Mouse (Mus musculus) forebrain, postnatal 0 days (tissue): ENCODE results near the gene Zcchc3. TPM values are rescaled to one million over a fixed set of nuclear protein-coding genes. Genes with fewer than 3 reads are reported as not detected.

Source experiments
- ATAC-seq: fragments of 200-750 bp; cut with Nextera tagmentation; 2 replicates; pipeline ENCODE4 v1.8.0; 2017; ENCODE audit warnings: mild to moderate bottlenecking, moderate library complexity
- DNase-seq: peaks from one replicate; pipeline ENCODE4 v3.0.0-alpha.2; 2015
- H3K27ac ChIP-seq: fragments of 300-500 bp; sonication (generic); 2 replicates; pipeline ENCODE4 v1.5.1; 2014; ENCODE audit warnings: low read depth, mild to moderate bottlenecking, antibody characterized with exemption, low read length, moderate library complexity, mixed read lengths
- H3K27me3 ChIP-seq: fragments of 300-500 bp; sonication (generic); 2 replicates; pipeline ENCODE4 v1.6.1; 2014; ENCODE audit warnings: mild to moderate bottlenecking, low read length, mixed read lengths; ENCODE audit not compliant: insufficient read depth
- H3K36me3 ChIP-seq: fragments of 300-500 bp; sonication (generic); 2 replicates; pipeline ENCODE4 v1.6.1; 2014; ENCODE audit warnings: mild to moderate bottlenecking, moderate library complexity; ENCODE audit not compliant: insufficient read depth
- H3K4me1 ChIP-seq: fragments of 300-500 bp; sonication (generic); 2 replicates; pipeline ENCODE4 v1.6.1; 2014; ENCODE audit warnings: antibody characterized with exemption; ENCODE audit not compliant: insufficient read depth
- H3K4me2 ChIP-seq: fragments of 300-500 bp; sonication (generic); 2 replicates; pipeline ENCODE4 v1.6.1; 2014; ENCODE audit warnings: low read depth, mild to moderate bottlenecking, moderate library complexity
- H3K4me3 ChIP-seq: fragments of 300-500 bp; sonication (generic); 2 replicates; pipeline ENCODE4 v1.5.1; 2014; ENCODE audit warnings: low read depth, low read length, mixed read lengths
- H3K9ac ChIP-seq: fragments of 300-500 bp; sonication (generic); 2 replicates; pipeline ENCODE4 v1.6.1; 2014; ENCODE audit warnings: mild to moderate bottlenecking
- H3K9me3 ChIP-seq: fragments of 300-500 bp; sonication (generic); 2 replicates; pipeline ENCODE4 v1.6.1; 2016; ENCODE audit warnings: low read length
- CTCF ChIP-seq: sonication (generic); IDR thresholded peaks from 2 replicates; pipeline ENCODE4 v1.5.1; 2016; ENCODE audit warnings: antibody characterized with exemption, control low read depth, low read depth
- WGBS: fragments of 180-500 bp; shearing (Covaris S2); extraction: QIAGEN DNeasy Blood & Tissue Kit; methylation state at CpG from one replicate; pipeline ENCODE4 v1.1.7; 2014; 5-methylcytosine and 5-hydroxymethylcytosine counted together
- polyA plus RNA-seq: library from polyadenylated mRNA; unstranded; fragments of >200 nt; fragmentation: Nextera tagmentation; extraction: Ambion mirVana; gene quantifications from 2 replicates; pipeline ENCODE4 v1.2.1, GENCODE M21; 2015
- total RNA-seq: library from RNA; depleted of rRNA; stranded (reverse); fragments of >200 nt; gene quantifications from 2 replicates; pipeline ENCODE4 v1.2.3, GENCODE M21; 2014

The Zcchc3 gene
- total and polyA plus RNA-seq, 2 experiments from 2014 or later, result 15.4 to 16.4 TPM

DNA sequence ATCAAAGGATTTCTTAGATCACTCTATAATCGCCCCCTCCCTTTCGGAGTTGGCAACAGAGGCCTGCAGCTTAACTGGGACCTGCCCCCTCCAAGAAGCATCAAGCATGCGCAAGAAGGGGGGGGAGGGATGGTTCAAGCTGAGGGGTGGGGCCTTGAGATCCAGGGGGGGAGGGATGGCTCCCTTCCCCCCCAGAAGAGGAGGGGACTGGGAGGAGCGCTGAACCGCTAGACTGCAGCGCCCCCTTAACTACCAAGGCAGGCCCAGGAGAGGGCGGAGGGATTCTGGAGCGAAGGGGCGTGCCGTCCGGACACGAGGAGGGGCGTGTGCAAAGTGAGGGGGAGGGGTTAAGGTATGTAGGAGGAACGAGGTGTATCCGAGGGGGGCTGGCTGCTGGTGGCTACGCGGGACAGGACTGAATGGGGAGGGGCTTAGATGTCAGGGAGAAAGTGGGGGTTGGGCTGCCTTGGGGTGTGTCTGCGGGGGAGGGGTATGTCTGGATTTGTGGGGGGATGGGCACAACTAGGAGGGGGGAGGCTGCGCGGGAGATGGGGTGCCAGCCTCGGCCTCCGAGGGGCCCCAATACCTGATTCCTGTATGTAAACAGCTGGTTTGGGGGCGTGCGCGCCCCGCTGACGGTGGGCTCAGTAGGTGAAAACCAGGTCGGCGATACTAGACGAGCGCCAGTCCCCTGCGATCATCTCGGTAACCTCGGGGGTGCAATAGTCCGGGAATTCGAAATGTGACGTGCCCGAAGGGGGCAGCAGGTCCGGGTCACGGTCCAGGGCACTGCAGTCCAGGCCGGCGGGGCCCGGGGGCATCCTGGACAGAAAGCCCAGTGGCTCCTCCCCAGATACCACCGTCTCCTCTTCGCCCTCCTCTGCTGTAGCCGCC lies 18.5 kb downstream of the Zcchc3 start:
- ATAC-seq (peak; percentile 55), DNase-seq (peak; percentile 96)
- H3K27ac ChIP-seq, result peak overlapping the region; percentile 100
- H3K27me3 ChIP-seq, result no peaks in the 10 kb centered on the region
- TF ChIP-seq CTCF, result peak; percentile 79
- peak overlapping the region; percentile 91 for H3K4me3 ChIP-seq
- peak overlapping the region; percentile 85 for H3K4me2 ChIP-seq
- peaks cover 9% of the 10 kb centered on the region; the same call in 1 of the 2 replicates for H3K4me1 ChIP-seq
- 4% methylated on average over 44 of the region's 46 CpGs for WGBS
- no peaks in the 10 kb centered on the region for H3K9me3 ChIP-seq
- H3K9ac ChIP-seq, result peak overlapping the region; percentile 97
- H3K36me3 ChIP-seq, result 0 out of 2 replicates have a peak, but pooled peaks cover 4% of the 10 kb centered on the region

GRCm38 (mm10) chr2:152395271-152395920 lies 19.4 kb downstream of the Zcchc3 start:
- Histone ChIP-seq H3K4me3 (peak overlapping the region; percentile 91), H3K4me1 (peaks cover 9% of the 10 kb centered on the region; the same call in 1 of the 2 replicates), H3K4me2 (peak overlapping the region; percentile 85), H3K36me3 (0 out of 2 replicates have a peak, but pooled peaks cover 4% of the 10 kb centered on the region), H3K27me3 (no peaks in the 10 kb centered on the region), H3K27ac (peak overlapping the region; percentile 100; the same call in 1 of the 2 replicates), H3K9ac (peak overlapping the region; percentile 97), H3K9me3 (no peaks in the 10 kb centered on the region)
- no peak for DNase-seq
- no peak for TF ChIP-seq CTCF
- no peak for ATAC-seq
- WGBS, result 16% methylated on average over 13 of the region's 13 CpGs

DNA sequence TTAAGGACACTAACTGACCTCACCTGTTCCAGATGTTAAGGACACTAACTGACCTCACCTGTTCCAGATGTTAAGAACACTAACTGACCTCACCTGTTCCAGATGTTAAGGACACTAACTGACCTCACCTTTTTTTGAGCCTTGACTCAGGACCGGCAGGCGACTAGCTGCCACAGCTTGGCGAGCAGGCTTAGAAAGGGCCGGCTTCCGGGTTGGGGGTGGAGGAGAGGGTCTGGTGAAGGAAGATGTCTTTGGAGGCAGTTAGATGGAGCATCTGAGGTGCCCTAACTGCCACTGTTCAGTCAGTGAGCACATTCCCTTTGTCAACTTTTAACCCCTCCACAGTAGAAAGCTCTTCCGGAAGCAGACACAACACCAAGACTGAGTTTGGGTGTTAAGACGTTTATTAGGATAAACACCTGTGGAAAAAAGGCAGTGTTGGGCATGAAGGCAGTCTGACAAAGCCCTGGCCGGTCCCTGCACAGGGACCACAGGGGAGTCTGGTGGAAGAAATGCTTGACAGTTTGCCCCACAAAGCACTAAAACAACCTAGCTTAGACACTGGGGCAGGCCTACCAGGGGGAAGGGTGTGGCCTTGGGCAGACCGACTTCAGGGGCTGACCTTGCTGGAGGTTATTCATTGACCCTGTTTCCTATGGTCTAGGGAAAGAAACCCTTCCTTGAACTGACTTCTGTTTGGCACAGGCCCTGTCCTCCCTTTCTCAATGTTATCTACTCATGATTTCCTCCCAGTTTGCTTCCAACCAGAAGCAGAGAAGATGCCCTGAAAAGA lies 21.4 kb downstream of the Zcchc3 start:
- no peak for TF ChIP-seq CTCF
- Histone ChIP-seq H3K9me3 (no peaks in the 10 kb centered on the region), H3K4me2 (peak overlapping the region; percentile 85), H3K4me3 (no peak overlapping the region), H3K27me3 (no peaks in the 10 kb centered on the region), H3K4me1 (peaks cover 9% of the 10 kb centered on the region; the same call in 1 of the 2 replicates), H3K36me3 (0 out of 2 replicates have a peak, but pooled peaks cover 4% of the 10 kb centered on the region), H3K9ac (no peak overlapping the region), H3K27ac (no peak overlapping the region)
- 42% methylated on average over 9 of the region's 9 CpGs for WGBS
- ATAC-seq (no peak), DNase-seq (no peak)

- 11% methylated on average over 3 of the region's 3 CpGs for WGBS
- TF ChIP-seq CTCF, result peak; percentile 83
- H3K27me3 ChIP-seq, result no peaks in the 10 kb centered on the region
- ATAC-seq, result no peak
- 0 out of 2 replicates have a peak, but pooled peaks cover 4% of the 10 kb centered on the region for H3K36me3 ChIP-seq
- H3K27ac ChIP-seq, result no peak overlapping the region
- no peak overlapping the region for H3K4me2 ChIP-seq
- no peak overlapping the region for H3K9ac ChIP-seq
- H3K9me3 ChIP-seq, result no peaks in the 10 kb centered on the region
- DNase-seq, result peak; percentile 72
- peaks cover 9% of the 10 kb centered on the region; the same call in 1 of the 2 replicates for H3K4me1 ChIP-seq
- H3K4me3 ChIP-seq, result no peak overlapping the region
Measured at GRCm38 (mm10) chr2:152392786-152393185, 22.0 kb downstream of the Zcchc3 start.

GRCm38 (mm10) chr2:152384191-152384590 lies 30.6 kb downstream of the Zcchc3 start:
- ATAC-seq (no peak), DNase-seq (no peak)
- Histone ChIP-seq H3K9ac (no peak overlapping the region), H3K27ac (no peak overlapping the region), H3K9me3 (no peaks in the 10 kb centered on the region), H3K4me1 (no peaks in the 10 kb centered on the region), H3K4me3 (no peak overlapping the region), H3K4me2 (no peak overlapping the region), H3K36me3 (no peaks in the 10 kb centered on the region), H3K27me3 (no peaks in the 10 kb centered on the region)
- 83% methylated on average over 4 of the region's 4 CpGs for WGBS
- no peak for TF ChIP-seq CTCF

DNA sequence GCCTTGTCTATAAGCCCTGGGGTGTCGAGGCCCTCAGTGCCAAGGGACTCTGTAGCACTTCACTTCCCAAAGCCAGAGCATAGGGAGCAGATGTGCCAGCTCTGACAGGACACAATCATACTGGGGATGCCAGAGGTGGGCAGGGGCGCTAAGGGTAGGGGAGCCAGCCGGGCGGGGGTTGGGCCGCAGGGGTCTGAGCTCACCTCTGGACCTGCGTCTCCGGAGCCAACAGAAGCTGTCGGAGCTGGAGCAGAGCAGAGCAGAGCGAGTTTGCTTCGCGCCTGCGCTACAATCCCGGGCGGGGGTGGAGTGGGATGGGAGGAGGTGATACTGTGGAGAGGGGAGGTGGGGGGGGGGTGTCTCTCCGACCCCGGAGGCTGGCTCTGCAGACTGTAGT lies 38.5 kb downstream of the Zcchc3 start, which contains the start of gene Nrsn2:
Gene Nrsn2, minus strand, starts transcription at position 294 of the 397 bp plus-strand sequence.
- H3K4me3 ChIP-seq, result peak within 1 kb of the TSS; percentile 31
- peak within 1 kb of the TSS; percentile 60 for H3K27ac ChIP-seq
- WGBS, result 5% methylated on average over 16 of the region's 16 CpGs
- 0 out of 2 replicates have a peak, but pooled peaks cover 3% of the 10 kb centered on the region for H3K27me3 ChIP-seq
- H3K9me3 ChIP-seq, result no peaks in the 10 kb centered on the region
- TF ChIP-seq CTCF, result no peak
- H3K9ac ChIP-seq, result peak within 1 kb of the TSS; percentile 49
- peak within 1 kb of the TSS; percentile 55 for H3K4me2 ChIP-seq
- peaks cover 4% of the 10 kb centered on the region for H3K4me1 ChIP-seq
- DNase-seq (peak; percentile 60), ATAC-seq (peak; percentile 90)
- no peaks in the 10 kb centered on the region for H3K36me3 ChIP-seq
